Mouse (Mus musculus) limb, embryonic 13.5 days (tissue): Measurements from ENCODE around the gene Dyrk1b. TPM values are rescaled to one million over a fixed set of nuclear protein-coding genes. Genes with fewer than 3 reads are reported as not detected.
"Not testable (repeated sequence)": the region's sequence is repeated elsewhere in the genome, so short reads cannot be mapped to it uniquely, and the experiment has no call there.

ENCODE experiments used
- ATAC-seq: fragments of 200-750 bp; cut with Nextera tagmentation; 2 replicates; pipeline ENCODE4 v1.8.0; 2017; ENCODE audit warnings: low read depth, moderate number of reproducible peaks, moderate TSS enrichment; ENCODE audit not compliant: low FRiP score
- H3K27ac ChIP-seq: fragments of 300-500 bp; sonication (generic); 2 replicates; pipeline ENCODE4 v1.5.1; 2015; ENCODE audit warnings: inconsistent platforms, mild to moderate bottlenecking, moderate library complexity
- H3K27me3 ChIP-seq: fragments of 300-500 bp; sonication (generic); 2 replicates; pipeline ENCODE4 v1.6.1; 2015; ENCODE audit warnings: mild to moderate bottlenecking, inconsistent platforms
- H3K36me3 ChIP-seq: fragments of 300-500 bp; sonication (generic); 2 replicates; pipeline ENCODE4 v1.6.1; 2015; ENCODE audit warnings: inconsistent platforms, mild to moderate bottlenecking, moderate library complexity
- H3K4me1 ChIP-seq: fragments of 300-500 bp; sonication (generic); 2 replicates; pipeline ENCODE4 v1.6.1; 2015; ENCODE audit warnings: inconsistent platforms
- H3K4me2 ChIP-seq: fragments of 300-500 bp; sonication (generic); replicated peaks from 2 replicates; pipeline ENCODE4 v1.6.1; 2015; ENCODE audit warnings: inconsistent platforms, mild to moderate bottlenecking, moderate library complexity
- H3K4me3 ChIP-seq: fragments of 300-500 bp; sonication (generic); 2 replicates; pipeline ENCODE4 v1.5.1; 2015; ENCODE audit warnings: moderate library complexity, mild to moderate bottlenecking, inconsistent platforms
- H3K9ac ChIP-seq: fragments of 300-500 bp; sonication (generic); 2 replicates; pipeline ENCODE4 v1.6.1; 2015; ENCODE audit warnings: mild to moderate bottlenecking, inconsistent platforms
- H3K9me3 ChIP-seq: fragments of 300-500 bp; sonication (generic); 2 replicates; pipeline ENCODE4 v1.6.1; 2016; ENCODE audit warnings: inconsistent platforms
- WGBS: fragments of 180-500 bp; shearing (Covaris S2); methylation state at CpG from one replicate; pipeline ENCODE4 v1.1.7; 2015; 5-methylcytosine and 5-hydroxymethylcytosine counted together
- polyA plus RNA-seq: library from polyadenylated mRNA; unstranded; fragments of >200 nt; fragmentation: Nextera tagmentation; extraction: Ambion mirVana; gene quantifications from 2 replicates; pipeline ENCODE4 v1.2.1, GENCODE M21; 2015

Dyrk1b gene
- polyA plus RNA-seq, 1 experiment from 2014 or later = 15.0 TPM

- H3K4me1 ChIP-seq, H3K4me2 ChIP-seq, H3K9ac ChIP-seq, H3K36me3 ChIP-seq, H3K27me3 ChIP-seq, H3K27ac ChIP-seq, H3K9me3 ChIP-seq, H3K4me3 ChIP-seq, ATAC-seq: not testable (repeated sequence)
- 78% methylated on average over 4 of the region's 4 CpGs for WGBS
These were observed 47.6 kb downstream of the Dyrk1b start for GRCm38 (mm10) chr7:28226836-28227235.

GRCm38 (mm10) chr7:28227421-28227820 lies 48.2 kb downstream of the Dyrk1b start:
- H3K36me3 ChIP-seq, H3K4me3 ChIP-seq, H3K9ac ChIP-seq, H3K9me3 ChIP-seq, H3K27me3 ChIP-seq, H3K4me1 ChIP-seq, H3K27ac ChIP-seq, ATAC-seq, H3K4me2 ChIP-seq: not testable (repeated sequence)
- WGBS = 95% methylated on average over 4 of the region's 4 CpGs

Other genes with a start within 250 kb of the Dyrk1b start
- gene Zfp780b, start 200.3 kb upstream of the Dyrk1b start, polyA plus RNA-seq = 23.8 and 24.2 TPM in 2 replicates
- gene Zfp850, start 165.4 kb upstream of the Dyrk1b start, polyA plus RNA-seq = 4.9 and 5.2 TPM in 2 replicates
- 340 and 343 TPM in 2 replicates for gene Psmc4, start 129.4 kb upstream of the Dyrk1b start, polyA plus RNA-seq
- 0.37 and 0.74 TPM in 2 replicates for gene Fcgbp, start 108.2 kb upstream of the Dyrk1b start, polyA plus RNA-seq
- gene 9530053A07Rik, start 50.0 kb upstream of the Dyrk1b start, polyA plus RNA-seq = 0.03 TPM in 1 of 2 replicates, not detected in the other
- 142 and 151 TPM in 2 replicates for gene Fbl, start 9.8 kb upstream of the Dyrk1b start, polyA plus RNA-seq
- 2.5 and 4.4 TPM in 2 replicates for gene Eid2, start 88.4 kb downstream of the Dyrk1b start, polyA plus RNA-seq
- gene Eid2b, start 98.3 kb downstream of the Dyrk1b start, polyA plus RNA-seq = 16.6 TPM in 2 replicates
- 0.20 and 0.48 TPM in 2 replicates for gene Selenov, start 111.7 kb downstream of the Dyrk1b start, polyA plus RNA-seq
- gene Dll3, start 122.8 kb downstream of the Dyrk1b start, polyA plus RNA-seq = 1.3 and 1.4 TPM in 2 replicates
- gene Timm50, start 132.6 kb downstream of the Dyrk1b start, polyA plus RNA-seq = 144 and 146 TPM in 2 replicates
- gene Supt5, start 159.3 kb downstream of the Dyrk1b start, polyA plus RNA-seq = 98.8 and 106 TPM in 2 replicates
- 908 and 932 TPM in 2 replicates for gene Rps16, start 171.2 kb downstream of the Dyrk1b start, polyA plus RNA-seq
- gene Plekhg2, start 193.1 kb downstream of the Dyrk1b start, polyA plus RNA-seq = 89.5 and 98.3 TPM in 2 replicates
- 8.9 and 10.3 TPM in 2 replicates for gene Zfp36, start 200.8 kb downstream of the Dyrk1b start, polyA plus RNA-seq
- gene Med29, start 213.2 kb downstream of the Dyrk1b start, polyA plus RNA-seq = 47.9 and 55.0 TPM in 2 replicates
- 77.9 and 89.5 TPM in 2 replicates for gene Paf1, start 213.5 kb downstream of the Dyrk1b start, polyA plus RNA-seq